Comparison of ENCODE assay signal across 25 mouse cellular contexts in the genomic region with DNA sequence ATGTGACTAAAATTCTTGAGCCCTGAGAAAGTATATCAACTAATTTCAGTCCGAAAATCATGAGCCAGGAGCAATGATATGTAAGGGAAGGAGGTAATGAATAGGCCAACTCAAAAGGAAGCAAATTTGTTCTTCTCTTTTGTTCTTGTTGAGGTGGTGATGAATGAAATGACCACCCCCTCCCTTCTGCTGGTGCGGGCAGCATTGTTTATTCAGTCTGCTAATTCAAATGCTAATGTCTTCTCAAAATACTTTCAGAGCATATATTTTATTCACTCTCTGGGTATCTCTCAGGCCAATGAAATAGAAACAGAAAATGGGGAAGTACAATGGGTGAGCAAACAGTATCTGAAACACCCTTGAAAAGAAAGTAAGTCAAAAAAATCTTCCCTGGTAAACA.
DNase-seq lines count a peak whose midpoint lies in the region; ATAC-seq and TF ChIP-seq lines count a peak whose summit lies in the region.
"Had no signal": no experiment of that assay in that cellular context is flagged by ENCODE, and none has a peak within 500 bp of the region (broad histone marks: within the 10 kb centered on the region; RNA-seq: fewer than 3 reads in every experiment).

No protein-coding gene starts in this region.

- no peak for TF ChIP-seq CTCF in midbrain, postnatal 0 days (IDR thresholded peaks at IDR 0.05)
- TF ChIP-seq CTCF in MEL (IDR thresholded peaks at IDR 0.05 in 2 of 3, conservative IDR thresholded peaks at IDR 0.05 in 1 of 3; ENCODE audit: control insufficient read depth in 1 of 3, insufficient read depth in 1 of 3, low read depth in 2 of 3, low read length in 3 of 3, poor library complexity in 1 of 3, severe bottlenecking in 1 of 3) = no peak

- no peaks in the 10 kb centered on the region for H3K9me3 ChIP-seq in forebrain, embryonic 11.5 days (ENCODE audit: control insufficient read depth, low read length)
- H3K9me3 ChIP-seq in forebrain, embryonic 12.5 days = no peaks in the 10 kb centered on the region
- H3K9me3 ChIP-seq in midbrain, embryonic 11.5 days (ENCODE audit: control insufficient read depth, low read length) = no peaks in the 10 kb centered on the region
- H3K9me3 ChIP-seq in midbrain, postnatal 0 days (ENCODE audit: low read length) = no peaks in the 10 kb centered on the region
- no peaks in the 10 kb centered on the region for H3K9me3 ChIP-seq in MEL (replicated peaks; ENCODE audit: insufficient read depth, low read length)
- H3K9me3 ChIP-seq in kidney, embryonic 16.5 days (ENCODE audit: low read length) = no peaks in the 10 kb centered on the region
- H3K9me3 ChIP-seq: forebrain, embryonic 10.5 days had no signal

- no peak overlapping the region for H3K27ac ChIP-seq in forebrain, embryonic 11.5 days (ENCODE audit: low read depth, low read length)
- no peak overlapping the region for H3K27ac ChIP-seq in forebrain, embryonic 12.5 days
- no peak overlapping the region for H3K27ac ChIP-seq in midbrain, embryonic 11.5 days (ENCODE audit: low read depth, low read length)
- H3K27ac ChIP-seq in midbrain, postnatal 0 days (ENCODE audit: low read depth, low read length) = no peak overlapping the region
- H3K27ac ChIP-seq in MEL (ENCODE audit: control insufficient read depth, low read depth, low read length) = no peak overlapping the region; the same call in 1 of the 2 replicates
- H3K27ac ChIP-seq in kidney, embryonic 16.5 days (ENCODE audit: low read length) = no peak overlapping the region
- H3K27ac ChIP-seq: forebrain, embryonic 10.5 days; gastrocnemius, adult 2 months; hindbrain, embryonic 14.5 days; hindbrain, postnatal 0 days had no signal

- no peak overlapping the region for H3K4me2 ChIP-seq in forebrain, embryonic 11.5 days (ENCODE audit: low read depth, low read length, severe bottlenecking)
- no peak overlapping the region for H3K4me2 ChIP-seq in forebrain, embryonic 12.5 days
- no peak overlapping the region for H3K4me2 ChIP-seq in midbrain, embryonic 11.5 days
- no peak overlapping the region for H3K4me2 ChIP-seq in midbrain, postnatal 0 days (ENCODE audit: low read depth, low read length, poor library complexity, severe bottlenecking)
- H3K4me2 ChIP-seq in kidney, embryonic 16.5 days (replicated peaks; ENCODE audit: low read depth, low read length) = no peak overlapping the region
- H3K4me2 ChIP-seq: heart, embryonic 11.5 days; hindbrain, embryonic 14.5 days had no signal

- no peaks in the 10 kb centered on the region for H3K79me2 ChIP-seq in MEL (ENCODE audit: control insufficient read depth, insufficient read depth, low read length, poor library complexity)

- no peak overlapping the region for H3K4me3 ChIP-seq in forebrain, embryonic 11.5 days (ENCODE audit: low read depth, low read length)
- H3K4me3 ChIP-seq in forebrain, embryonic 12.5 days (replicated peaks) = no peak overlapping the region
- H3K4me3 ChIP-seq in midbrain, embryonic 11.5 days (ENCODE audit: low read depth, low read length) = no peak overlapping the region
- H3K4me3 ChIP-seq in midbrain, postnatal 0 days (ENCODE audit: low read depth, low read length) = no peak overlapping the region
- H3K4me3 ChIP-seq in MEL (ENCODE audit: control insufficient read depth in 1 of 2, insufficient read depth in 1 of 2, low read depth in 2 of 2, low read length in 2 of 2) = no peak overlapping the region
- H3K4me3 ChIP-seq in kidney, embryonic 16.5 days (ENCODE audit: low read length) = no peak overlapping the region
- H3K4me3 ChIP-seq: forebrain, embryonic 10.5 days; gastrocnemius, adult 2 months had no signal

- WGBS in forebrain, embryonic 11.5 days = 24% methylated on average over 2 of the region's 2 CpGs
- 38% methylated on average over 2 of the region's 2 CpGs for WGBS in forebrain, embryonic 12.5 days
- WGBS in midbrain, embryonic 11.5 days = 45% methylated on average over 2 of the region's 2 CpGs
- WGBS in midbrain, postnatal 0 days = 29% methylated on average over 2 of the region's 2 CpGs
- 48% methylated on average over 2 of the region's 2 CpGs for WGBS in kidney, embryonic 16.5 days

- peak in 1 of 2 experiments; percentile 42; a peak in 1 of 4 replicates for TF ChIP-seq EP300 in MEL (IDR thresholded peaks at IDR 0.05; ENCODE audit: low read depth in 1 of 2, low read length in 2 of 2)

- no peak for TF ChIP-seq RAD21 in MEL (IDR thresholded peaks at IDR 0.05; ENCODE audit: low read depth, low read length)

- H3K9ac ChIP-seq in forebrain, embryonic 11.5 days (ENCODE audit: low read length) = no peak overlapping the region
- H3K9ac ChIP-seq in forebrain, embryonic 12.5 days = no peak overlapping the region
- H3K9ac ChIP-seq in midbrain, embryonic 11.5 days (ENCODE audit: low read length) = no peak overlapping the region
- no peak overlapping the region for H3K9ac ChIP-seq in midbrain, postnatal 0 days (replicated peaks; ENCODE audit: low read length, poor library complexity, severe bottlenecking)
- no peak overlapping the region for H3K9ac ChIP-seq in MEL (ENCODE audit: control insufficient read depth, low read depth, low read length, poor library complexity, severe bottlenecking)
- H3K9ac ChIP-seq in kidney, embryonic 16.5 days (replicated peaks; ENCODE audit: low read length) = no peak overlapping the region
- H3K9ac ChIP-seq: forebrain, postnatal 0 days; hindbrain, embryonic 14.5 days had no signal

- H3K36me3 ChIP-seq in forebrain, embryonic 11.5 days (ENCODE audit: control insufficient read depth, insufficient read depth, low read length) = no peaks in the 10 kb centered on the region
- no peaks in the 10 kb centered on the region for H3K36me3 ChIP-seq in forebrain, embryonic 12.5 days (replicated peaks)
- no peaks in the 10 kb centered on the region for H3K36me3 ChIP-seq in midbrain, embryonic 11.5 days (ENCODE audit: control insufficient read depth, insufficient read depth, low read length)
- no peaks in the 10 kb centered on the region for H3K36me3 ChIP-seq in midbrain, postnatal 0 days (ENCODE audit: insufficient read depth, low read length)
- peaks cover 0 to 3% of the 10 kb centered on the region in 2 experiments; a peak in 2 of 4 replicates for H3K36me3 ChIP-seq in MEL (ENCODE audit: control insufficient read depth in 1 of 2, insufficient read depth in 2 of 2, low read length in 2 of 2)
- no peaks in the 10 kb centered on the region for H3K36me3 ChIP-seq in kidney, embryonic 16.5 days (ENCODE audit: insufficient read depth, low read length)
- H3K36me3 ChIP-seq: forebrain, embryonic 10.5 days had no signal

- H3K4me1 ChIP-seq in forebrain, embryonic 11.5 days (replicated peaks; ENCODE audit: control insufficient read depth, insufficient read depth, low read length) = no peaks in the 10 kb centered on the region
- no peaks in the 10 kb centered on the region for H3K4me1 ChIP-seq in forebrain, embryonic 12.5 days
- no peaks in the 10 kb centered on the region for H3K4me1 ChIP-seq in midbrain, embryonic 11.5 days (ENCODE audit: control insufficient read depth, insufficient read depth, low read length)
- no peaks in the 10 kb centered on the region for H3K4me1 ChIP-seq in midbrain, postnatal 0 days (ENCODE audit: insufficient read depth, low read length)
- no peaks in the 10 kb centered on the region for H3K4me1 ChIP-seq in MEL (ENCODE audit: control insufficient read depth in 1 of 2, insufficient read depth in 2 of 2, low read length in 2 of 2)
- no peaks in the 10 kb centered on the region for H3K4me1 ChIP-seq in kidney, embryonic 16.5 days (ENCODE audit: insufficient read depth, low read length)
- H3K4me1 ChIP-seq: forebrain, embryonic 10.5 days had no signal

- peak; percentile 75 for ATAC-seq in forebrain, embryonic 11.5 days (replicated peaks; ENCODE audit: low FRiP score)
- no peak for ATAC-seq in forebrain, embryonic 12.5 days (ENCODE audit: low FRiP score)
- ATAC-seq in midbrain, embryonic 11.5 days (ENCODE audit: low FRiP score) = peak; percentile 61; the same call in 1 of the 2 replicates
- ATAC-seq in midbrain, postnatal 0 days (ENCODE audit: low FRiP score) = no peak
- no peak for ATAC-seq in kidney, embryonic 16.5 days (ENCODE audit: low FRiP score, low TSS enrichment)
- ATAC-seq: forebrain, postnatal 0 days; hindbrain, postnatal 0 days; inflammation-experienced regulatory T-cells, adult 6 months; intestine, embryonic 16.5 days; Patski had no signal

- no peak for TF ChIP-seq POLR2A in MEL (IDR thresholded peaks at IDR 0.05; ENCODE audit: control insufficient read depth in 1 of 2, insufficient read depth in 1 of 2, low read depth in 1 of 2, low read length in 2 of 2, poor library complexity in 1 of 2)

- no peaks in the 10 kb centered on the region for H3K27me3 ChIP-seq in forebrain, embryonic 11.5 days (ENCODE audit: control insufficient read depth, insufficient read depth, low read length)
- no peaks in the 10 kb centered on the region for H3K27me3 ChIP-seq in forebrain, embryonic 12.5 days
- no peaks in the 10 kb centered on the region for H3K27me3 ChIP-seq in midbrain, embryonic 11.5 days (ENCODE audit: control insufficient read depth, insufficient read depth, low read length)
- no peaks in the 10 kb centered on the region for H3K27me3 ChIP-seq in midbrain, postnatal 0 days (ENCODE audit: insufficient read depth, low read length)
- H3K27me3 ChIP-seq in MEL (ENCODE audit: control insufficient read depth in 1 of 2, insufficient read depth in 2 of 2, low read length in 2 of 2) = no peaks in the 10 kb centered on the region
- no peaks in the 10 kb centered on the region for H3K27me3 ChIP-seq in kidney, embryonic 16.5 days (ENCODE audit: insufficient read depth, low read length)

- DNase-seq in forebrain, embryonic 11.5 days (ENCODE audit: low spot score) = no peak
- no peak for DNase-seq in midbrain, embryonic 11.5 days (ENCODE audit: low spot score, missing footprints)
- DNase-seq in midbrain, postnatal 0 days (ENCODE audit: low spot score) = no peak
- DNase-seq in A20 (ENCODE audit: low read depth, low spot score) (peak; percentile 34), MEL (ENCODE audit: low read depth, low spot score) (peak; percentile 68)
- no peak for DNase-seq in kidney, postnatal 36 days
- DNase-seq: adrenal gland, postnatal 10 days; adrenal gland, postnatal 36 days; cerebellum, adult 11 months; cerebellum, adult 2 months; cerebellum, adult 9-11 months; cerebellum, postnatal 25 days; forebrain, postnatal 0 days; gastrocnemius, adult 2 months; gastrocnemius, postnatal 14 days; heart, adult 11 months had no signal

TF ChIP-seq in MEL, 35 proteins besides CTCF, POLR2A, EP300 and RAD21 (continues in another document):
- TF ChIP-seq E2F4 (IDR thresholded peaks at IDR 0.05; ENCODE audit: borderline replicate concordance, low read depth, low read length) (no peak), MAZ (IDR thresholded peaks at IDR 0.05; ENCODE audit: low read depth, low read length) (no peak), RCOR1 (IDR thresholded peaks at IDR 0.05; ENCODE audit: low read depth, low read length) (no peak), BHLHE40 (IDR thresholded peaks at IDR 0.05; ENCODE audit: borderline replicate concordance, low read depth, low read length) (no peak), UBTF (IDR thresholded peaks at IDR 0.05; ENCODE audit: borderline replicate concordance, insufficient read depth, low read depth, low read length) (no peak), ZNF384 (IDR thresholded peaks at IDR 0.05; ENCODE audit: low read depth, low read length) (no peak), MXI1 (IDR thresholded peaks at IDR 0.05; ENCODE audit: low read depth, low read length) (no peak), ZMIZ1 (IDR thresholded peaks at IDR 0.05; ENCODE audit: low read depth, low read length) (no peak)

Comparison
In these comparisons a context has a peak if more than half of its experiments do, and no peak if none do; other contexts are left out.
1. ATAC-seq: peak in forebrain, embryonic 11.5 days (single experiment) and midbrain, embryonic 11.5 days (single experiment); none in forebrain, embryonic 12.5 days (single experiment), midbrain, postnatal 0 days (single experiment) and kidney, embryonic 16.5 days (single experiment).
2. DNase-seq: peak in A20 (single experiment) and MEL (single experiment); none in forebrain, embryonic 11.5 days (single experiment), midbrain, embryonic 11.5 days (single experiment), midbrain, postnatal 0 days (single experiment) and kidney, postnatal 36 days (0 of 2).